13 mouse cellular contexts compared by ENCODE assay signal in the genomic region with DNA sequence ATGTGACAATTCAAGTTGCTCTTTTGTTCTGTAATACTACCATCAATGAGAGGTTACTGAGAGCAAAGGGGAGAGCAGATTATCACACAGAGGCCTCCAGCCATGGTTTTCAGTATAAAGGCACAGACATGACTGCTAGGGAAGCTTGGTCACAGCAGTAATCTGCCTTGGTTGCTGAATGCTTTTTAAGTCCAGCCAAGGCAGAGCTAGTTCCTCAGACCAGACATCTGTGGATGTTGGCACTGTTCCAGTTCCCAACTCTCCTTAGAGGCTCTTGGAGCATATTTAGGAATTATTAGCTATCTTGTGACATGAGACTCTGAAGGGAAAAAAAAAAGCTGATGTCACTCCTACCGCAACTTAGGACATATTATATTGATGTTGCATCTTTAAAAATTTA.
DNase-seq lines count a peak whose midpoint lies in the region; ATAC-seq lines count a peak whose summit lies in the region.
"Had no signal": no experiment of that assay in that cellular context is flagged by ENCODE, and none has a peak within 500 bp of the region (broad histone marks: within the 10 kb centered on the region; RNA-seq: fewer than 3 reads in every experiment).

No protein-coding gene starts in this region.

- DNase-seq in cerebellum, postnatal 25 days: peak; percentile 6 to 51
- DNase-seq in cerebellum, adult 9-11 months: no peak
- DNase-seq in heart, postnatal 4 days: peak; percentile 37
- no peak for DNase-seq in heart, embryonic 10.5 days (ENCODE audit: low spot score)
- no peak for DNase-seq in lung, adult 18-20 months
- DNase-seq in lung, postnatal 14 days: peak; percentile 19
- DNase-seq in left cerebral cortex, adult 11 months (ENCODE audit: low spot score): no peak
- DNase-seq: adrenal gland, adult 8-10 months had no signal

- H3K27ac ChIP-seq in heart, embryonic 10.5 days: no peak overlapping the region
- no peak overlapping the region for H3K27ac ChIP-seq in lung, embryonic 15.5 days
- H3K27ac ChIP-seq: layer of hippocampus, adult 2 months; macrophage had no signal

- H3K27me3 ChIP-seq in heart, embryonic 10.5 days (ENCODE audit: insufficient read depth, poor library complexity, severe bottlenecking): no peaks in the 10 kb centered on the region
- H3K27me3 ChIP-seq in lung, embryonic 15.5 days: no peaks in the 10 kb centered on the region

- peak; percentile 84; the same call in 1 of the 2 replicates for ATAC-seq in lung, embryonic 15.5 days (ENCODE audit: borderline replicate concordance, extremely low read depth, low FRiP score, low TSS enrichment)
- ATAC-seq: Patski had no signal

- no peak overlapping the region for H3K9ac ChIP-seq in lung, embryonic 15.5 days

- no peaks in the 10 kb centered on the region for H3K36me3 ChIP-seq in heart, embryonic 10.5 days
- no peaks in the 10 kb centered on the region for H3K36me3 ChIP-seq in lung, embryonic 15.5 days

- no peak overlapping the region for H3K4me2 ChIP-seq in lung, embryonic 15.5 days

- no peak overlapping the region for H3K4me3 ChIP-seq in heart, embryonic 10.5 days
- no peak overlapping the region for H3K4me3 ChIP-seq in lung, embryonic 15.5 days
- H3K4me3 ChIP-seq: erythroblast, embryonic 14.5 days; layer of hippocampus, adult 2 months had no signal

- WGBS in heart, embryonic 10.5 days: 74% methylated on average over 1 of the region's 1 CpGs
- WGBS in lung, embryonic 15.5 days: 43% methylated on average over 1 of the region's 1 CpGs

- H3K4me1 ChIP-seq in heart, embryonic 10.5 days: no peaks in the 10 kb centered on the region
- 0 out of 2 replicates have a peak, but pooled peaks cover 8% of the 10 kb centered on the region for H3K4me1 ChIP-seq in lung, embryonic 15.5 days

- H3K9me3 ChIP-seq in heart, embryonic 10.5 days: no peaks in the 10 kb centered on the region
- H3K9me3 ChIP-seq in lung, embryonic 15.5 days: no peaks in the 10 kb centered on the region

Comparison
In these comparisons a context has a peak if more than half of its experiments do, and no peak if none do; other contexts are left out.
1. DNase-seq: peak in cerebellum, postnatal 25 days (2 of 2), heart, postnatal 4 days (single experiment) and lung, postnatal 14 days (single experiment); none in cerebellum, adult 9-11 months (single experiment), heart, embryonic 10.5 days (single experiment), lung, adult 18-20 months (0 of 2) and left cerebral cortex, adult 11 months (single experiment).